Mouse (Mus musculus): ENCODE measurements around the gene Apbb1ip.

Gene Apbb1ip

DNA sequence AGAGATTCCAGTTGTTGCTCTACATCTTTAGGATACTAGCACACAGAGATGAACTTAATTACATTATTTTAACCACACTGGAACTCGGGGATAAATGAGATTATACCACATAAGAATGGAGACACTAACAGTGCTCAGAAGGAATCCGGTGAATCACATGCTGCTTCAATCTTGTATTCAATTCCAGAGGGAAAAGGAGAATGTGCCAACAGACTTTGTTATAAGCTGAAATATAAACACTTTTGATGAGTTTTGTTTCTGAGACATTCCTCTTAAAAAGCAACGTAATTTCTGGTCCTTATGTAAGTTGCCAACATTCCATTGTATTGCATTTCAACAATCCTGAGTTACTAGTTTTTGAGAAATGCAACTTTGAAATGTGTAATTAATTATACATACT, 1.8 kb downstream of the Apbb1ip start:
- DNase-seq (ENCODE audit: low spot score in 2 of 2): no peak

DNA sequence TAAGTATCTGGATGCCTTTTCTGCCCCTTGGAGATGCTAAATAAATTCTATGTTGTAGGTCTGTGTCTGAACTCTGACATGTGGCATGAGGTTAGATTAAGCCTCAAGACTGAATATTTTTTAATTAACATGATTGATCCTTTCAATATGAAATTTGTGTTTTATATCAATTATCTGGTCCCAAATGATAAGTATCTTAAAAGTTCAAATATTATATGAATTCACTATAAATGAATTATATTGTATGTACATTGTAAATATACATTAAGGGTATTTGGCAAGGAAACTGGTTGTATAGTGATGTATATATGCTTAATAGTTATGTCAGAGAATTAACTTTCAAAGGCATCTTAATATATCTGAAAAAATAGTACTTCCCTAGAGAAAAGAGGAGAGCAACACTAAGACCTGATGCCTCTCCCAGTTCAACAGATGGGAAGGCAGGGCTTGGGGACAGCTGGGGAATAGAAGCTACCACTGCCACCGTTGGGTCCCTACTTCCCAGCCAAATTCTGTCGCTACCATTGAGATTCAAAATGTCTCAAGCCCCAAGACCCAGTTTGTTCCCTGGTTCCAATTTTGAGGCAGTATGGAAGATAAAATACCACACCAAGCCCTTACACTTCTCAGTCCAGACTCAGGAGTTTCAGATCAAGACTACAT, 2.8 kb downstream of the Apbb1ip start:
- DNase-seq (ENCODE audit: low spot score in 2 of 2): no peak

DNA sequence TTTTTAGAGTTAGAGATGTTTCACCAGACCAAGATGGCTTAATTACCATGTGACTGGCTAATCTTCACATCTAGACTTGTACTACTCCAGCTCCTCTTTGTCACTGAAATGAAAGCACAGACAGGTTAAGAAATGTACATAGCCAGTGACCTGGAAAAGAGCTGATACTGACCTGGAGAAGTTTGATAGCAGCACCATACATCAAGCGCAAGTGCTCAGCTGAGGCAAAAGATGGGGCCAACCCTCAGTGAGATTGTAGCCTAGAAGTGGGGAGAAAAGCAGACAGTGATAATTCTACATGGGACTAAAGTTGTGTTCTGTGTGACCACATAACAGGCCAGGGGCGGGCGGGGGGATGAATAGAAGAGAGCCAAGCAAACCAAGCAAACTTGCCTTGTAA, 3.9 kb downstream of the Apbb1ip start:
- no peak for DNase-seq (ENCODE audit: low spot score in 2 of 2)

DNA sequence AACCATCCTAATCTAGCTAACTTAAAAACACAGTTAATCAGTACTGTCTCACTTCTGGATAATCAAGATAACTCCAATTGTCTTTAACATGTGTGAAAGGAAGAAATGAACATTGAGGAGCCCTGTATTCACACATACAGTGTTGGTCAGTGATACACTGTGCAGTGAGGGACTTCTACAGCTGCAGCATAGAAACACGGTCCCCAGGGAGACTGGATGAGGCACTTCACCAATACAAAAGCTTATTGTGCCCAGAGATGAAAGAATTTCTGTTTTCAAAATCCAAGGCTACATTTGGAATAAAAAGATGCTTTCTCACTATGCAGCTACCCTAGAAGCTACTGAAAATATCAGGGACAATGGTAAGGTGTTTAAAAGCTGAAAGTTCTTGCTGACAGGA, 7.0 kb downstream of the Apbb1ip start:
- DNase-seq (ENCODE audit: low spot score in 2 of 2): no peak

DNA sequence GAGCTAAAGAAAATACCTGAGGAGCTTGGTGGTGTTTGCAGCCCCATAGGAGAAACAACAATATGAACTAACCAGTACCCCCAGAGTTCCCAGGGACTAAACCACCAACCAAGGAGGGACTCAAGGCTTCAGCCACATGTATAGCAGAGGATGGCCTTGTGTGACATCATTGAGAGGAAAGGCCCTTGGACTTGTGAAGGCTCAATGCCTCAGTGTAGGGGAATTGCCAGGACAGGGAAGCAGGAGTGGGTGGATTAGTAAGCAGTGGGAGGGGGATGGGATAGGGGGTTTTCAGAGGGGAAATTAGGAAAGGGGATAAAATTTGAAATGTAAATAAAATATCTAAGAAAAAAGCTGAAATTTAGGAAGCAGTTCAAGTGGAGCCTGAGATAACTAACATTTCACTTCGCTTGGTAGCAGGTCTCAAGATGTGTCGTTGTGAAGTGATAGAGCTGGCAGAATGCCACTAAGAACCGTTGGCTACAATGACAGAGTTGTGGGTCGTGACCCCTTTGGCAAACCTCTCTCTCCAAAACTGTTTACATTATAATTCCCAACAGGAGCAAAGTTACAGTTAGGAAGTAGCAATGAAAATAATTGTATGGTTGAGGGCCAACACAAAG, 7.6 kb downstream of the Apbb1ip start:
- no peak for DNase-seq (ENCODE audit: low spot score in 2 of 2)

DNA sequence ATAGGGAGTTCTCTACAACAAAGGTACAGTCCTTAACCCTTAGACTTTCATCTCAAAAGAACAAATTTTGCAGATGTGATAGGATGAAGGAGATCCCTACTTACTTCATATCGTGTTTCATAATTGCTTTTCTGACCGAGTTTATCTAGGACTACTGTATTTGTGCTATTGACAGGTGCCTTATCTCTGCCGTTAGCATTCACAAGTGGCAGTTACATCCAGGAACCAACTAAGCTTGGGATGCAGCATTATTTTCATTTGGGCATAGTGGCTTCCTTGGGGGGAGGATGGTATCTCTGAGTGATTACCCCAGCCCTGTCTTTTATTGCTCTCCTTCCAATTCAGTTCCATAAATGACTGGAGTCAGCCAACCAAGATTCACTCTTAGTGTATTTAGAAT, 8.2 kb downstream of the Apbb1ip start:
- no peak for DNase-seq (ENCODE audit: low spot score in 2 of 2)

DNA sequence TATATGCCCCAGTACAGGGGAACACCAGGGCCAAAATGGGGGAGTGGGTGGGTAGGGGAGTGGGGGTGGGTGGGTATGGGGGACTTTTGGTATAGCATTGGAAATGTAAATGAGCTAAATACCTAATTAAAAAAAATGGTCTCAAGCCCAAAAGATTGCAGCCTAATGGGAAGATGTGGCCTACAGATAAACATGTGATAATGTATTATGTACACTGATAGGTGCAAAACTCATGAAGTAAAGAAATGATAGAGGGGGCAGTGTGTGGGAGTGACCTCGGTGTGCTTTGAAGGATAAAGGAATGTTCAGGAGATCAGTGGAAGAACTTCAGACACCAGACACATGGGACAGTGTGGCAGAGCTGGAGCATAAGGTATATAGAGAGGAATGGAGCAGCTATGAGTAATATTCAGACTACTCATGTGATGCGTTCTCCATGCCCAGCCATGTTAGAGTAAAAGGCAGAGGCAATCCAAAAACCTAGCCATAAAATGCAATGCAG, 9.3 kb downstream of the Apbb1ip start:
- no peak for DNase-seq (ENCODE audit: low spot score in 2 of 2)

DNA sequence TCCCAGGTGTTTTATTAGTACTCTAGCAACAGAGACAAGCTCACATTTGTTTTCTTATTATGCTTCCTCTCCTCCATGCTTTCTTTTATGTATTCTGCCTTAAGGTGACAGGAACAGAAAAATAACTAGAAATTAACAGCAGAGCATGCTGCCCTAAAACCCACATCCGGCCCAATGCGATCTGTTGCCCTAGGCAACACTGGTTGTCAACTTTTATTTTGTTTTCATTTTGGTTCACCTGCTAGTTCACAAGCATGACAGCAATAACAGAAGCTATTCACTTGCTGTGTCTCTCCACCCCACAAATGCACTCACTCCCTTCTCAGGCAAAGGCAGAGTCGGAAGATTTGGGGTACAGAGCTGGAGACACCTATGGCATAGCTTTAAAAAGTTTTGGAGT, 10.3 kb downstream of the Apbb1ip start:
- peak; percentile 9 to 40 for DNase-seq (ENCODE audit: low spot score in 2 of 2)

DNA sequence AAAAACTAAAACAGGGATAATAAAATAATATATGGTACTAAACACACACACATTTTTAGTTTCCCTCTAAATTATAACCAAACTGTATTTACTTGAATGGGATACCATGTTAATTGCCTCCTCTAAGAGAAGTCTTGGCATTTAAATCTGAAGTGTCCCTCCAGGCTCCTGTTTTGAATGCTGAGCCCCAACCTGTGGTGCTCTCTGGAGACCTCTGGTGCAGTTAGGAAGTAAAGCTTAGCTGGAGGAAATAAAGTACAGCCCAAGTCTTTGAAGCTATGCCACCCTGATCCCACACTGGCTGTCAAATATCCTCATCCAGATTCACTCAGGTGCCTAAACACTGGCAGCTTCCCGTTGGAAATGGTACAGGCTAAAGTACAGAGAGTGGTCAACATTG, 10.9 kb downstream of the Apbb1ip start:
- no peak for DNase-seq (ENCODE audit: low spot score in 2 of 2)

DNA sequence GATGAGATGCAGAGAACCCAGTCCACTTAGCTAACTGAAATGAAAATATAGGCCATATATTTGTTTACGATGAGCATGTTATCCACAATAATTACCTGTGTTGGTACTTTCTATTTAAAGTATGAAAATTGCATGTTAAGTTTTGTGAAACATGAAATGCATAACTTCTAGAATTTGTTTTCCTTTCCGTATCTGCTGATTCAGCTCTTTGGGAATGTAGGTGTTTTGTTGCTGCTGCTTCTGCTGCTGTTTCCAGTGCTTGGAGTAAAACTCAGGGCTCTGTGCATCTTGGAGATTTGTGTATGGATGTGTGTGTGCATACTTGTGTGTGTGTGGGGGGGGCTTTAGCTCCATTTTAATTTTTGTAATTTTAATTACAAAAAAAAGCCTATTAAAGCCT, 14.8 kb downstream of the Apbb1ip start:
- no peak for DNase-seq (ENCODE audit: low spot score in 2 of 2)

DNA sequence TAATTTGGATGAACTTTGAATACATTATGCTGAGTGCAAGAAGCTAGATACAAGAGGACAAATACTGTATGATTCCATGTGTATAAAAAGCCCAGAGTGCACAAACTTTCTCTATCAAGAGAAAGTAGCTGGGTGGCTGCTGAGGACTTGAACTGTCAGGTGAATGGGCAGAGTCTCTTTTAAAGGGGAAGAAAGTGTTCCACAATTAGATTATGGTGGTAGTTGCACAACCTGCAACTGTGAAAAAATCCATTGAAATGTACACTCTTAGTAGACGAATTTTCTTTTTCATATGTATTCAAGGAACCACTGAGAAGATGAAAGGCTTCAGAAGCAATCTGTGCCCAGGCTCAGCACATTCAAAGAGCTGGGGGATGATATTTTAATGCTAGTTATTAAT, 15.7 kb downstream of the Apbb1ip start:
- DNase-seq (ENCODE audit: low spot score in 2 of 2): no peak

DNA sequence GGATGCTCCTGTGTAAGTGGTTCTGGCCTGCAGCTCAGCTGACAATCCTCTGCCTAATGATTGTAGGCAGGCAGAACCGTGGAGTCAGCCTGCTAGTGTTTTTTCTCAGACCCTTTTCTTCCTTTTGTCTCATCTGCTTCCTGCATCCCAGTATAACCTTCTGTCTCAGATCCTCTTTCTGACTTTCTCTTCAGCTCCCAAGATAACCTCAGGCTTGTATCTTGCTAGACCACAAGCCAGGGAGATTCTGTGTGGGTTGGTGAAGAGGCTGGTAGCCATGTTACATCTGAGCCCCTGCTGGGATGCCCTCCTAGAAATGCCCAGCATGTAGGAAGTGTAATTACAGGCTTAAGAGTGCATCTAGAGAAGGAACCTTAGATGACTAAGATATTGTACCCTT, 16.5 kb downstream of the Apbb1ip start:
- no peak for DNase-seq (ENCODE audit: low spot score in 2 of 2)

DNA sequence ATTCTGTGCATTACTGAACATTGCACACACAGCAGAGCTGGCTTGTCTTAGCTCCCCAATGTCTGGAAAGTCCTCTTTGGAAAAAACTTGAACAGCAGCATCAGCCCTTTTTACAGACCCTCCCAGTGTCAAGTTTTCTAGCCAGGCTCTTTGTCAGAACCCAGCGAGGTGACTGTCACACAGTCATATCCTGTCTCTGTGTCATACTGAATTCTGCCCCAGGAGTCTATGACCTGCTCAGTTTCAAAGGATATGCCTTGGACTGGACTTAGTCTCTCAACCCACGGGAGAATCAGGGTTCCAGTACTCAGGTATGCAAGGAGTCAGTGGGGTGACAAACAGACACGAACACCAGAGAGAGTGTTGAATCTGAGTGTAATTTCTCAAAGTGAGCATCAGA, 21.2 kb downstream of the Apbb1ip start:
- DNase-seq (ENCODE audit: low spot score in 2 of 2): no peak

DNA sequence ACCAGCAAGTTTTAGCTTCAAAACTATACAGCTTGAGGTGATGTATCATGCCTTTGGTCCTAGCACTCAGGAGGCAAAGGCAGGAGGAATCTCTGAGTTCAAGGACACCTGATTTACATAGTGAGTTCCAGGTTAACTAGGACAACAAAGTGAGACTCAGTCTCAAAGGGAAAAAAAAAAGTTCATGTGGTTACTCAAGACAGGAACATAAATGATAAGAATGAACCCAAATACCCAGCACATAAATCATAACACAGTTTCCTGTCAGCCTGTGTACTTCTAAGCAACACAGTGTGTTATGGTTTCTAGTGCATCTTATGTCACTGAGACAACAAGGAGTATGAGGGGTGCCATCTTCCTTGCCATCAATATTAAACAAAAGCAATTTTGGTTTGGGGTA, 22.6 kb downstream of the Apbb1ip start:
- DNase-seq (ENCODE audit: low spot score in 2 of 2): no peak

DNA sequence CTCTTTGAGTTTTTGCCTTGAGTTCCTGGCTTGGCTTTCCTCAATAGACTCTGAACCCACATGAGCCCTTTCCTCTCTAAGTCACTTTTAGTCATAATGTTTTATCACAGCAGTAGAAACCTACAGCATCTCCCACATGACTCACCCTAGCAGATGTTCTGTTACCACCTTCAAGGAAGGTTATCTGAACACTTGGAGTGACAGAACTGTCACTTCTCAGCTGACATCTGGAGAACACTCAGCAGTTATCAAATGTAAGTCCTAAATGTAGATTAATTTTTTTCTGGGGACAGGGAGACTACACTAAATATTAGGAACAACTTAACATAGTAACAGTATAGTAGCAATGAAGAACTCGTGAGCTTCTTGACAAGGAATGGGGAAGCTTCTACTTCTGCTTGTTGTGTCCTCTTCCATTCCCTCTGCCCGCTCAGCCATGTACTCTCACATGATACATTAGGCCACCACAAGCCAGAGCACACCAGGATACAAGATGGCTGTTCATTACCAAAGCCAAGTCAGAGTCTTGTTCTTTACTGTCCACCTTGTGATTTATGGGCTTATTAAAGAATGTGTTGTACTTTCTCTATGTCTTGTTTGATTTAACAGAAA, 25.6 kb downstream of the Apbb1ip start:
- no peak for DNase-seq (ENCODE audit: low spot score in 2 of 2)

DNA sequence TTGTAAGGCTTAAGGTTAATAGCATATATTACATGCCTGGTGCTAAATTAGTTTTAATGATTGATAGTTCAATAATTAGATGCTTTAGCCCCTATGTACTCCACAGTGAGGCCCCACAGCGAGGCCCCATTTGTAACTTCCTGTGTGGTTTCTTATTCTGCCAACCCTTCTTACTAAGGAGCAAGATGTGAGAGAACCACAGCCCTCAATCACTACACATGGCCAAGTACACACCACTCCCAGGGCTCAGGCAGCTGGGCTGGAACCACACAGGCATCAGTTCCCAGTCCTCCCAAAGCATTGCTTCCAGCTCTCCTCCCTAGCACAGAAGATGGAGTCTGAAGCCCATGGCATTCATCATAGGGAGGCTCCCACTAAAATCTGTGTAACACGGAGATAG, 31.7 kb downstream of the Apbb1ip start:
- DNase-seq (ENCODE audit: low spot score in 2 of 2): peak; percentile 7 to 21

DNA sequence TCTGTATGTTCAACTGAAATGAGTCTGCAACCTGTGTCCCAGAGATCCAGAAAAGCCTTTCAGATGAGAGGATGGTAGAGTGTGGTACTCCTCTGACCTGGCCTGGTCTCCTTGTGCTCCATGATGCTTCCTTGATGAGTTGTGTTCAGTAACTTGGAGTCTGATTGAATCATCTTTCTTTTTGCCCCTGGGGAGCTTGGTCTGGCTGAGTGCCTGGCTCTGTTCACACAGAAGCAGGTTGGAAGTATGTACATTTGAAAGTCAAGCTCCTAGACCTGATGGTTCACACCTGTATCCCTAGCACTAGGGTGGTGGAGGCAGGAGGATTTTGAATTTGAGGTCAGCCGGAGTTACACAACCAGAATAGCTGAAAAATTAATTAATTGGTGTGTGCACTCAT, 32.7 kb downstream of the Apbb1ip start:
- DNase-seq (ENCODE audit: low spot score in 2 of 2): no peak

DNA sequence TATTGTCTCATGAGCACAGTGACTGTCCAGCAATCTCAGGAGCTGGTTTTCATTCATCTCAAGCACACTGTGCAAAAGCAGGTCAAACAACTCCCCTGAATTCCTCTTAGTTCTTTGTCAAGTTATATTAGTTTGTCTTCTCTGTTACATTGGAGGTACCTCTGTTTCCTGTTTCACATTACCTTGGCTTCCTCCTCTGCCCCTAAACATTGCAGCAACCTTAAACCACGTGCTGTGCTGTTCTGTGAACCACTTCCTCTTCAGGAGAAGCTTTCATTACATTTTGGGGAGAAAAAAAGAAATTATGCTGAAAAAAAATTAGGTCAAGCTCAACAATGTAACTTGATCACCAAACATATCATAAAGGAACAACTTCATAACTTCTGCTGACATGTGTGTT, 33.4 kb downstream of the Apbb1ip start:
- DNase-seq (ENCODE audit: low spot score in 2 of 2): no peak

DNA sequence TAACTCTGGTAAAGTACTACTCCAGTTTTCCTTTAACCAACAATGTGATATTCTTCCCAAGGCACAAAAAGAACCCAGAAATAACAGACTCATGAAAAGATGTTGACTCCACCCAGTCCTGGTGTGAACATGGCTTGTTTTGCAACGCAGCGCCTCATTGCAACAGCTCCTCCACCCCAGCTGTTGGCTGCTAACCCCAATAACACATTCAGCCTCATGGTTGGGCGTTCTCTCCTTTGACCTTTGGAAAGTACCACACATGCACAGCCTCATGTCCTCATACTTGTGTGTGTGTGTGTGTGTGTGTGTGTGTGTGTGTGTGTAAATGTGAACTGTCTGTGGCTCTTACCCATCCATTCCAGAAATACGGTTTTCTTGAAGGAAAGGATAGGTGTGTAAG, 37.0 kb downstream of the Apbb1ip start:
- no peak for DNase-seq (ENCODE audit: low spot score in 2 of 2)

DNA sequence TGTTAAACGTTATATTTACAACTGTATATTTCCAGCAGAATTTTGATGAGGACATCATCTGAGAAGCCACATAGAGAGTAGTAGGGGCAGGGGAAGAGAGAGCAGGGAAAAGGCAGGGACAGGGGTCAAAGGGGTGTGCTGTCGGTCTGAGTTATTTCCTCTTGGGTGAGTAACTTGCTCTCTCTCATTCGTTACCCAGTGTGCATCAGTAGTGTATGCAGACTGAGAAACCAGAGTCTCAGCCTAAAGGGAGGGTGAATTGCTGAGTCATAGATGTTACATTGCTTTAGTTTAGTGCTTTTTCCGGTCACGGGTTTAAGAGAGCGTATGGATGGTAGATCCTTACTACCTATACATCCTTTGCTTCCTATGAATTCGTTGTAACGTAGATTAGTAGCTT, 37.6 kb downstream of the Apbb1ip start:
- DNase-seq (ENCODE audit: low spot score in 2 of 2): no peak

DNA sequence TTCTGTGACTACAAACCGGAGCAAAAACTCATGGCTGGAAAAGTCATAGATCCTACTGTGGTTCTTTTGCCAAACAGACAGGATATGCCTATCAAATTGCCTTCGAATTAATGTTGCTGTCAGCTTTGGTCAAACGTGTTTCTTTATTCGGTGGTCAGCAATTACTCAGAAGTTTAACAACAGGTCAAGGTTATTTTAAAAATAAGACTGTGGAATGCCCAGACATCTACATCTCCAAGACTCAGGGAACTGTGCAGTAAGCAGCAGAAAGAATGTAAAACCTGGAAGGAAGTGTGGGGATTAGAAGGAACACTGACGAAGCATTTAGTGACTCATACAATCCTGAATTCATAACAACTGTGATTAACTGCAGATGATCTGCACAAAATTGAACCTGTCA, 40.0 kb downstream of the Apbb1ip start:
- no peak for DNase-seq (ENCODE audit: low spot score in 2 of 2)

DNA sequence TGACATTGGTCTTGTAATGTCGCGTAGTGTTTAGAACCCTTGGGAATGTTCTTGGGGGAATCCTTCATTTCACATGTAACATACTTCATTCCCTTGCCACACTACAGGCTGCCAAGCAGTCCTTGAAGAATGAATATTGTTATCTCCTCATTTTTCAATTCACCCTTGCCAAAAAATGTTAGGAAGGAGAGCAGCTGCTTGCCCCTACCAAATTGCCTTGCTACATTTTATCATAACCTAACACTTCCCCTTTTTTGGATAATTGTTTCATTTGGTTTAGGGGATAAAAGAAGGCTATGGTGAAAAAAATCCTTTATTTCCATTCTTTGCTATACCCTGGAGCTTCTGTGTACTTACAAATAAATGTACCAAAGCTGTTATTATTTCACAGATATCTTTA, 41.8 kb downstream of the Apbb1ip start:
- DNase-seq (ENCODE audit: low spot score in 2 of 2): no peak

DNA sequence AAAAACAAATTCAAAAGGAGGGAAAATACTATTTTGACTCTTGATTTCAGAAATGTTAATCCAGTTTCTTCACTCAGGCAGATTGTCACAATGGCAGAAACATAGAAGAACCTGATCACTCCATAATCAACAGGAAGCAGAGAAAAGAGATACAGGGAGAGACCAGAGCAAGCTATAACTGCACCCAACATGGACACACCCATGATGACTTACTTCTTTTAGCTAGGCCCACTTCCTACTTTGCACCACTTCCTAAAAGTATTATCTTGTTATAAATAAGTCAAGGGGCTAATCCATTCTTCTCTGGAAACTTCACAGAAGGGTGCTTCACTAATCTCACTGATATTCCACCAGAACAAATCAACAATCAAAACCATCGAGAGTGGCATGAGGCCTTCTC, 42.3 kb downstream of the Apbb1ip start:
- no peak for DNase-seq (ENCODE audit: low spot score in 2 of 2)

Measured in spleen, postnatal 14 days (tissue).